Mouse (Mus musculus): ENCODE data around the gene Abhd10.
A peak's percentile ranks its signal among the peaks of the same experiment; 100 is the strongest.

Abhd10 gene

DNA sequence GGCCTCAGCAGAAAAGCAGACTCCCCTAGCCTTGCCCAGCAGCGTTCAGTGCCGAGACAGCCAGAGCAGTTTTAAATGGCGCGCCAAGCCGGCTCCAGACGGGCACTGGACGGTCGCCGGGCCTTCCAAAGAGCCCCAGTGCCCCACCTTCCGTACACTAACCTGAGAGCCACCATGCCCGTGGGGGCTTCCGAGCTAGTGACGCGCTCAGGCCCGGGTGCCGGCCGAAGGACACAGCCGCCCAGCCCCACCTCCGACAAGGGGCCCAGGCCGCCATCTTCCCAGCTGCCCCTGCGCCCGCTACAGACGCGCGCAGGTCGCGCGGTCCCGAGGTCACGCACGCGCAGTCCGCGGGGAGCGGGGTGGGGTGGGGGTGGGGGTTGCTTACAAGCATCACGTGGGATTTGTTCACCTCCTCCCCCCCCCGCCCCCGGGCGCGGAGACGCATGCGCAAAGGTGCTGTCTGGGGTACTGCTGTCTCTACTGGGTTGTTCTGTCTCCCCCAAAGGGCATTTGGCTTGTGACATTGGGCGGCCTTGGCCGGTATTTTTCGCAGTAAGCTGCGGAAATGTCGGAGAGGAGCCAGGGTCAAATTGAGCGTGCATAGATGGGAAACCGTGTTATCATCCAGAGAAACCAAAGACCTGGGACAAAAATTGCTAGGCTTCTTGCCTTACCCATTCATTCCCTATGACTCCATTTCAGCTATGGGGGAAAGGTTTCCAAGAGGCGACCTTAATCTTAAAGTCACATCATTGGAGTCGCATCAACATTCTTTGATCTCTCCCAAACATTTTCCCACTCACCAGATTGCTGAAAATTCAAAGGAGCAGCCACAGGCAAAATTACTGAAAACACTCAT lies at the start of gene Abhd10:
Abhd10 (minus strand) TSS at position 341 of the 862 bp plus-strand sequence.
- DNase-seq (ENCODE audit: low spot score), result peak; percentile 88

DNA sequence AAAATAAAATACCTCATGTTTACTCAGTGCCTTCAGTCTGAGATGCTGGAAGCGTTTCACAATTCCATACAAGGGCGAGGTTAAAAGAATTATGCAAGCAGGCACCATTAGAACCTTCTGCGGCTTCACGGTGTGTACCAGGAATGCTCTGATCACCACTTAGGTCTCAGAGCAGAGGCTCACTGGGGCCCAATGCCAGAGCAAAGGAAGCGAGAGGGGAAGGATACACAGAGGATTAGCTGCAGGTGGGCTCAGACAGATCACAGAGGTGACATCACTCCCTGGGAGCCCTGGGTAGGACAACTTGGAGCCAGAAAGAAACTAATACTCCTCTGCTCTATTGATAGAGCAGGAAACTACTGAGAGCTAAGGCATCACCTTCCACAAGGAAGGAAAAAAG lies 48.5 kb upstream of the Abhd10 start:
- DNase-seq (ENCODE audit: low spot score), result no peak

DNA sequence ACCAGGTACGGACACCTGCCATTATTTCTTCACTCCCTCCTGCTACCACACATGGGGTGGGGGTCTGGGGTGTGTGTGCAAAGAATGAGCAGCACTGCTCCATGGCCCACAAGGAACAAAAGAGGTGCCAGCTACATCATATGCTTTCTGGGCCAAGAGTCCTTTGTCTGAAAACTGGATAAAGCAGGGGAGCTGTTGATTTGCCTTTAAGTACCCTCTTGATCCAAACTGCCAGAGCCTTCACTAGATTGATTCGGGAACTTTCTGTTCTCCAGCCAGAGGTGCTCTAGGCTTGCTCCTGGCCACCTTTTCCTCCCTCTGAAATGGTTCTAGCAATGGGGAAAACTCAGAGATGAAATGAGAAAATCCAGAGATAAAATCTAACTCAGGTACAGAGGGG lies 46.6 kb upstream of the Abhd10 start:
- DNase-seq (ENCODE audit: low spot score), result no peak

DNA sequence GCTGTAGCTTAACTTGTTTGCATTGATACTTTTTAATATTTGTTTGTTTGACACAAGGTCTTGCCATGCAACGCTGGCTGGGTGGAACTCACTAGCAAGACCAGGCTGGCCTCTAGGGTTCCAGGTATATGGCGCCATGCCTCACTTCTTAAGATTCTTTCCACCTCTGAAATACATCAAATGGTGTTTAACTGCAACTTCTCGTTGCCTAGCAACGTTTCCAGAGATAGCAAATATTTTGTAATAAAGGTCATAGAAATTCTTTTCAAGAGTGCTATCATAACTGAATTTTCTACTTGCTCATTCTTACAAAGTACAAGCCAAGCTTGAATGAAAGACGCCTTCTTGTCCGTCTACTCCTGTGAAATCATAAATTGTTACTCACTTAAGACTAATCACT lies 44.9 kb upstream of the Abhd10 start:
- DNase-seq (ENCODE audit: low spot score), result no peak

DNA sequence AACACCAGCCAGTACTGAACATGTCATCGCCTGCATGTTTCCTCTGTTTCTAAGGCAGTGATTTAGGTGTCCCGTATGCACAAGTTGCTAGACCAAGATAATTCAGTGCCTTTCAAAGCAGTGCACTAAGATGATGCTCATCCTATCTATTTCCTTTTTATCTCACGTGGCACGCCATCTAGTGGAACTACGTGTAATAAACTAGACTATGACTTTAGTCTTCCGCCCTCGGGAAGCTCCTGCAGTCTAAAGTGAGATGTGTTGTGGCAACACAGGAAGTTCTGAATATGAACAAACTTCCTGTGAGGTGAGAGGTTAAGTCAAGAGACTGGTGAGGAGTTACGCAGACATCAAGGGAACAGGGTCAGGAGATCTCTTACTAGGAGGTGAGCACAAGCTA lies 43.9 kb upstream of the Abhd10 start:
- DNase-seq (ENCODE audit: low spot score), result peak; percentile 60

DNA sequence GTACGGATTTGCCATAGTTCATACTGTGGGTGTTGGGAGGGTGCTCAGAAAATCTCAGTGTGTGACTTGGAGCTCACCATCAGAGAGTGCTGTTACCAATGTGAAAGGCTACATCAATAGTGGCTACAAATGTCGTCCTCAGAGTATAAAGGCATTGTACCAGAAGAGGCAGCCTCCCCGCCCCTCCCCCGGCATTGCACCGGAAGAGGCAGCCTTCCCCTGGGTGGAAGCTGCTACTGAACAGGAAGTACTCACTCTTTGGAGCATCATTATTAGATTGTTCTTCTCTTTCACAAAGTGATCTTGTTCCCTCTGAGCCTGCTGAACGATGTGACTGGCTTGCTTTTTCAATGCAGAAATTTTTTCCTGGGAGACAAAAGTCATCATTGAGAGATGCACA lies 37.2 kb upstream of the Abhd10 start:
- no peak for DNase-seq (ENCODE audit: low spot score)

DNA sequence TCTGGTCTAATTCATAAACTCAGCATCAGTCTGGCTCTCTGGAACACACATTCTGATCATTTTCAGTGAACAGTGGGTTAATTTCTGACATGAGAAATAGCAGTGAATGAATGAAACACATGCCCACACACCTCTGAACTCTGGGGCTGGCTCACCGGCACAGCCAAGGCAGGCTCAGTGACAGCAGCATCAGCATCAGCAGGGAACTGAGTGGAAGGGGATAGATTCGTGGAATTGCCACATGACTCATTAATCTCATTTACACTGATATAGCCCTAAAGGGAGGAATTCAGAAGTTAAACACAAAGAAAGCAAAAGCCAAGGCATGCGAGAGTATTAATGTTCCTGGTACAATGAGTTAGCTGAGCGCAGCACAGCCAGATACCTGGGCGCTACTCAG lies 32.1 kb upstream of the Abhd10 start:
- no peak for DNase-seq (ENCODE audit: low spot score)

DNA sequence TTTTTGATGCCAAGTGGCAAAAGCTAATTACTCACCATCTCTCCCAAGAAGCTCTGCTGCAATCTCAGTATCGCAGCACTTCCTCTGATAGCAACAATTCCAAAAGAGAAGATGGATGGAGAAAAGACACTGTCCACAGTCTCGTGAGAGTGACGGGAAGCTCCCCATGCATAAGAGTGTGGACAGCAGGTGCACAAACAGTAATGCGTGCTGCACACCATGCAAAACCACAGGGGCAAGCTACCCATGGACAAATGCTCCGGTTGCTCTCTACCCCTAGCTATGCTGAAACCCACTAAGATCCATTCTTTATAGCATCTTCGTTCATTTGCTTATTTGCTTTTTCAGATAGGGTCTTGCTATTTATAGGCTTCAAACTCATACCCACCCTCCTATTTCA lies 28.2 kb upstream of the Abhd10 start:
- DNase-seq (ENCODE audit: low spot score), result no peak

DNA sequence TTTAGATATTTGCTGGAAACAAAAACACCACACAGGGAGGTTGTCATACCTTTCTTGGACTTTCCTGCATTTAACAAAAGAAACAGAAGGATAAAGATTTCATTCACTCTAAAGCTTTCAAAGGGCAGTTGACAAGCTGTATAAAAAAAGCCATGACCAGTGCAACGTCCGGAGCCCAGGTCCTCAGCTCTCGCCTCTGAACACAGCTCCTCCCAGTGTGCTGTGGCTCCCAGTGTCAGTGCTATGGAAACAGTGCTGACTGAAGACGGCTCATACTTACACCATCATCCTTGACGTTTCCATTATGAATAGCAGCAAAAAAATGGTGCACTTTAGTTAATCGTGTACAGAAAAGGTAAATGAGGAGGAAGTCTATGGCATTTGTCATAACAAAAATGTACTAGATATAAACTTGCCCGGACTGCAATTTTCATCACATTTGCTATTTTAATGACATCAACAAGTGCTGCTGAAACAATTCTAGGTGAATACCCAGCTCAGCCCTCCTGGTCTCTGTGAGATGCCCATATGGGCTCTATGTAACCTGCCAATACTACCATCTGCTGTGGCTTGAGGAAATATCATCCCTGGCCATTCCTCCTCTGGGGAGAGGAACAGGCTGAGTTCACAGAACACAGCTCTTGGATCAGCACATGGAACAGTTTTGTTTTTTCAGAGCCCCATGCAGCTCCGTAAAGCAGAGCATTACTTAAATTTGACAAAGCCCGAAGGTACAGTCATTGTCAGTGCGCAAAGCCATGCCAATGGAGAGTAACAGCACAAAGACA lies 25.3 kb upstream of the Abhd10 start:
- no peak for DNase-seq (ENCODE audit: low spot score)

DNA sequence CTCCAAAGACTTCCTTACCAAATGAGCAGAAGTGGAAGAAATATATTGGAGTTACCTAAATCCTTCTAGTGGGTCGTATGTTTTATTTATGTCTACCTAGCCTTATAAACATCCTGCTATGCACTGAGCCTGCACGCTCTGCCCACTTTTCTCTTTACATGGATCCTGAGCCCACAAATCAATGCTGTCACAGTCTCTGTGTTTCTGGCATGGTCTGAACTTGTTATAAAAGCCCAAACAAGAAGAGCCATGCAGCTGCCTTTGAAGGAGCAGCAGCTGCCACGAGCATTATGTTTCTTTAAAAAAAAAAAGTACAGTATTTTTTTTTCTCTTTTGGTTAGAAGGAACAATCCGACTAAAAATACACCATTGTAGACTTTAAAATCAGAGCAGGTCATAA lies 24.7 kb upstream of the Abhd10 start:
- DNase-seq (ENCODE audit: low spot score), result no peak

DNA sequence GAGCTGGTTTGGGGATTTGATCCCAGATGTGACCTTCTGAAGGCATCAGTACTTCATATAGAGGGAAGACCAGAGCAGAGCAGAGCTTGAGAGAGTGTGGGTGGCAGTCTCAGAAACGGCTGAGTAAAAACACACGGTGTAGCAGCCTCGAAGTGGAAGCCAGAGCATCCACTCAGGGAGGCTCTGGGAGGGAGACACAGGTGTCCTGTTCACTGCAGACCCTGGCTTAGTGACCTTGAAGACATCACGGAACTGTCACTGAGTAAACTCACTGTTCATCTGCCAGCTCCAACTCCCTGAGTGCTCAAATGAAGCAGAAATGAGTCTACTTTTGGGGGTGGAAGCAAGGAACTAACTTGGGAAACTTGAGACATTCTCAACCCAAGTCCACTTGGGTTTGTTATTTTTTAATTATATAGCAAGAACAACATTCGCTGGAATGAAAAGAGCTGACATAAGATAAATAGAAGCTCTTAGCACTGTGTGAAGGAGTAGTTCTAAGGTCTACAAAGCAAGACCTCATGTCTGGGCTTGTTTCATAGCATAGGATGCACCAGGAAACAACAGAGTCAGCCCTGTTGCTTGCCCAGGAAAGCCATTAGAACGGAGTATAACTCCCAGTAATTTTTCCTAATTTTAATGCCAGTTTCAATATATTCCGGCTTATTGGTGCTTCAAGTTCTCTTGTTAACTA lies 23.2 kb upstream of the Abhd10 start:
- DNase-seq (ENCODE audit: low spot score), result no peak

DNA sequence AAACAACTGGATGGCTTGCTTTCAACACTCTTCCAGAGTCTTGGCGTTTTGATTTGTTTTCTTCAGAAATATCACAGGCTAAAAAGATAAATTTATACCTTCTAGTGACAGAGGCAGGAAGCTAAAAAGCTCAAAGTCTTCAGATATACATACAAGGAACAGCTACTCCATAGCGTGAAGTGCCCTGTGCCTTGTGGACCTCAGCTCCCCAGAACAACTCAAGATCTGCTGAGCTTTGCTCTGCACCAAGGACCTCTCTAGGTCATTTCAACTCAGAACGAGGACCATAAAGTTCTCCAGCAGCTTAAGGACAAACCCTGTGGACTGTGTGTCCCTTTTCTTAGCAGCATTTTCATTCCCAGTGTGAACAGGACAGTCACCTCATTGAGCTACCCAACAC lies 22.3 kb upstream of the Abhd10 start:
- no peak for DNase-seq (ENCODE audit: low spot score)

DNA sequence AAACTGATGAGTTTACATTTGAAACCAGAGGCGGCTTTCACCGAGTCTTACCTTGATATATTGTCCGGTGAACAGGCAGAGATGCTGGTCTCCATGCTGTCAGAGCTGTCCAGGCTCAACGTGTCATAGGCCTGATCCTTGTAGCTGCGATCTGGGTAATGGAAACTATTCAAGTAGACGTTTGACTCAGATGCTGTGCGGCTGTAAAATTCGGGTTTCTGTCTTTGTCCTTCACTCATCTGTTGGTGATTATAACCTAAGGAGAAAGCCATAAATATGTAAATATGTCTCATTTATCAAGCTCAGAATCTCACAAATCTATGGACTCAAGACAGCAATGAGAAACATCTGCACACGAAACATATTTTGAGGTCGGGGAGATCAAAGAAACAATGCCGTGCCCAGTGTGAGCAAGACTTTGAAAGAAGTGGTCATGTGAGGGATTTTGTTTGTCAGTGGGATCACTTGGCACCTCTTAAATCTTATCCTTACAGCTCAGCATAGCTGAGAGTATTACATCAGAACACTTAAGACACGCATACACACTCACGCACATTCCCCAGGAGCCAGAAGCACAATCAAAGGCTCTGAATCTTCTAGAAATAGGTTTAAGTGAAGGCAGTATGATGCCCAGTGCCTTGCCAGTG lies 20.2 kb upstream of the Abhd10 start:
- peak; percentile 8 for DNase-seq (ENCODE audit: low spot score)

DNA sequence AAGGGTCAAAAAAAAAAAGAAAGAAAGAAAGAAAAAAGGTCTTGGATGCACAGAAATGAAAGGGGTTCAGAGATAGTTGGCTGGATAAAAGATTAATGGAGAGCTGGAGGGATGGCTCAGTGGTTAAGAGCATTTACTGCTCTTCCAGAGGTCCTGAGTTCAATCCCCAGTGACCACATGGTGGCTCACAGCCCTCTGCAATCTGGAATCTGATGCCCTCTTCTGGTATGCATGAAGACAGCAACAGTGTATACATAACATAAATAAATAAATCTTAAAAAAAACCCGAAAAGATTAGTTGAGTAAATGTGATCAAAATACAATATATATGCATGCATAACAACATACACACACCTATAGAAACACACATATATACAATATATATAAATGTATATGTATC lies 18.7 kb upstream of the Abhd10 start:
- DNase-seq (ENCODE audit: low spot score), result no peak

DNA sequence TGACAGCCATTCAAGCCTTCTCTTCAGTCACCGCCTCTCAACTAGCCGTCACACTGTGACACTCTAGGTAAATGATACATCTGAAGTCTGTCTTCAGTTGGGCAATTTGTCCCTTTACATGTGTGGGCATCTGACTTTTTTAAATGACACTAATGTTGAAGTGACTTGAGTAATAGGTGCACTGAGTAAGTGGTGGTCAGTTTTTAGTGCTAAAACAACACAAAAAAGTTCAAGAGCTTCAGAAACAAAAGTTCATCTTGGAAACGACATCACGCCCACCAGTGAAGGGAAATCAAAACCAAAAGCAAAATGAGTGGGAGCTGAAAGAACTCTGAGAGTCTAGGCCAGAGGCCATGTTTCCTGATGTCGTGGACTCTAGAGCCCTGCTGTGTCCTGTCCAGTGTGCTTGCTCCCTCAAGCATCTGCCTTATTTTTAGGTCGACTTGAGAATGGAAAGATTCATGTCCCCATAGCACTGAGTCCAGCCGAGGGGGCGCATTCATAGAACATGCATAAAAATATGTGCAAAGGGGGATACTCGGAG lies 16.0 kb upstream of the Abhd10 start:
- DNase-seq (ENCODE audit: low spot score), result no peak

DNA sequence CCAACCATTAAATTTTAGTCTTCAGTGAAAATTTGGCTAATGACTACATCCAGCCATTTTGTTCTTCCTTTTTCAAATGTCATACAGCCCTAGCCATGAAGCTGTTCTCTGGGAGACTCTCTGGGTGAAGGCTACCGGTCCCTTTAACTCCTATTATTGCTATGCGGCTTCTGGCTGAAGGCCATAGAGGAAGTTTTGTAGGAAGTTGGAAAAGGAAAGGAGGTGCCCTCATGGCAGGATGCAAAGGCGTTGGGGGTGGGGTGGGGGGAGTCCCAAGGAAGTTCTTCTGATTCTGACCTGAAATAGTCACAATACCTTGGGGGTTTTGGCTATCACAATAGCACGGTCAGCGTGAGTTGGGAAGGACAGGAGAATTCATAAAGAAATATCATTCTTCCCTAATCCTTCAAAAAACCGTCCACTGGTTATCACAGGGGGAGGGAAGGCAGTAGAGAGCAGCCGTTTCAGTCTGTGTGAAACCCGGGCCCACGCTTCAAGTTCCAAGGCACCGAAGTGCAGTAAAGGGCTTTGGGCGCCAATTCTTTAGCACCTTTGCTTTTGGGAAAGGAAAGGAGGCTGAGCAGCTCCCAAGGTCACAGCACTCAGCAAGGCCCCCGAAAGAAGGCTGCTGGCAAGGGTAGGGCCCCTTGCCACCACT lies 14.8 kb upstream of the Abhd10 start:
- DNase-seq (ENCODE audit: low spot score), result no peak

DNA sequence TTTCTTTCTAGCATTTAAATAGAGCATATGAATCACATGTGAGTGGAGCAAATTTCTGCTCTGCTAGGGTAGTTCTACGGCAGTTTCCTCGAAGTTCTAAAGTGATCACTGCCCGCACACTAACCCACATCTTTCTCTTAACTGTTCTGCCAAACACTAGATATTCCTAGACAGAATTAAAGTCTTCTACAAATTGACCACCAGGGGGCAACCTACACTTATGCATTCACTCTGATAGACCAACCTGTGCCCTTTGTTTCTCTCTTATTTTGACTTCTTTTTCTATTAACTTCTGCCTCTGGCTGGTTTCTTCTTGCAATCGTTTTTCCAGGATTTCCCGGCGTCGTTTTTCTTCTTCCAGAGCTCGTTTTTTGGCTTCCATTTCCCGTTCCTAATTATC lies 14.1 kb upstream of the Abhd10 start:
- peak; percentile 82 for DNase-seq (ENCODE audit: low spot score)

DNA sequence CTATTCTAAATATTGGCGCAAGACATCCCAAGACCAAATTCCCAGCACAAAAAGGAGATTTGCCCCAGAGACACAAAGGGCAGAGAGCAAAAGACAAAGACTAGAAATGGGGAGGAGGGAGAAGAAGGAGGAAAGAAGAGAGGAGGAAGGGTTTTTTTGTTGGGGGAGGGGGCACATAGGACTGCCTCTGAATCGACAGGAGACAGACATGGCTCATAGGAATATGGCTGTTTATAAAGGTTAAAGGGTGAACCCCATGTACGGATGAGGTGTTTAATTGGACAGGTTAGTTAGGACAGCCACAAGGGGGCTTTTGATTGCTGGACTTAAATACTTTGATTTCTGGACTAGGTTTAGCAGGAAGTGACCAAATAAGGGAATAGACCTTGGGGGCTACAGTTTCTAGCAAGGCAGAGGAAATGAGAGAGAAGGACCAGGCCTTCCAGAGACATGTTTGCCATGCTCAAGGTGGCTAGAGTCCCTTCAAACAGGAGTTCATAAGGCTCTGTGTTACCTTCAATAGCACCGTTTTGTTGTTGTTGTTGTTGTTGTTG lies 913 bp upstream of the Abhd10 start:
- no peak for DNase-seq (ENCODE audit: low spot score)

DNA sequence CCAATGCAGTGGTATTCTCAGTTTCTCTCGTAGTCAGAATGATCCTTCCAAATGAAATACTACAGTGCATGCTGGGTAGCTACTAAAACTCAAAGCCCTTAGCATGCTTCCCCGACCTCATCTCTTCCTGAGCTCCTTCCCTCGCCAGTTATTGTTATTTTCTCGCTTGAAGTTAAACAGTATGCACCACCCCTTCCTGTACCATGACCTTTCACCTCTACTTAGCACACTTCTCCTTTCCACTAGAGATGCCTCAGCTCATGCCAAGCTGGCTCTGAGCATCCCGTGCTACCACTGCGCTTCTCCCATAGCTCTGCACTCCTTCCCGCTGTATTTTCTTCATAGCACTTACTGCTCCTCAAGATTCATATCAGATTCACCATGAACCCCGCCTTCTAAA lies 4.9 kb downstream of the Abhd10 start:
- DNase-seq (ENCODE audit: low spot score), result no peak

DNA sequence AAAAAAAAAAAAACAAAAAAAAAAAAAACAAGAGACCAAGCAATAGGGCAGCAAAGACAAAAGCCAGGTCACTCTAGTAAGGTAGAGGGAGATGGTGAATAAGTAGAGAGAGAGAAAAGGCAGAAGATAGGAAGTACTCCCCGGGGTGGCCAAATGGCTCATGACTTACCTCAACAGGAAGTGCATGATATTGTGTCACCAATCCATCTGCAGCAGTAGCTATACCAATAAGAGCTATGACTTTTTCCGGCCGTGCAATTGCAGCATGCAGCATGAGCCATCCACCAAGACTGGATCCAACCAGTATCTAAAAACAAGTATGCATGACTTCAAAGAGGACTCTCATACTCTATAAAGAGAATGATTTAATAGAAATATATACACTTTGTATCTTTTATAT lies 6.0 kb downstream of the Abhd10 start:
- no peak for DNase-seq (ENCODE audit: low spot score)

DNA sequence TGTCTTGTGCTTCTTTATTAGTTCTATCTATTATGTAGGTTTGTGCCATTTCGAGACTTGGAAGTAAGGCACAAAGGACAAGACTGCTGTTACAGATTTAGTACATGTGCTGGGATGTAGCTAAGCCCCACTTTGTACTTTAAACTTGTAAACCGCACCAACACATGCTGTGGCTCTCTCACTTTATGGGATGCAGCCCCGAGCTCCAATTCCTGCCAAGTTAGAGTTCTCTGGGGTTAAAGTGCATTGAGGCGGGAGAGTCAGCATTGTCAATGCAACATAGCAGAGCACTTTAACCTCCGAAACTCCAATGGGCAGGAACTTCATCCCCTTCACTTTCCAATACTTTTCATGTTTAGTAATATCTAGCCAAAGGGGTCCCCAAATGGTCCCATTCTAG lies 13.6 kb downstream of the Abhd10 start:
- DNase-seq (ENCODE audit: low spot score), result no peak
